Mouse (Mus musculus) liver, adult 2 months (tissue): ENCODE data around the gene Tssc4.

ENCODE experiments used
- CTCF ChIP-seq: fragments of 200-500 bp; IDR thresholded peaks from 2 replicates; pipeline ENCODE4 v1.5.1; 2011; ENCODE audit warnings: low read depth, low read length, control low read depth
- POLR2A ChIP-seq: fragments of 200-500 bp; IDR thresholded peaks from 2 replicates; pipeline ENCODE4 v1.6.1; 2011; ENCODE audit warnings: low read length, control low read depth; ENCODE audit not compliant: insufficient read depth; ENCODE audit errors: extremely low read depth

DNA sequence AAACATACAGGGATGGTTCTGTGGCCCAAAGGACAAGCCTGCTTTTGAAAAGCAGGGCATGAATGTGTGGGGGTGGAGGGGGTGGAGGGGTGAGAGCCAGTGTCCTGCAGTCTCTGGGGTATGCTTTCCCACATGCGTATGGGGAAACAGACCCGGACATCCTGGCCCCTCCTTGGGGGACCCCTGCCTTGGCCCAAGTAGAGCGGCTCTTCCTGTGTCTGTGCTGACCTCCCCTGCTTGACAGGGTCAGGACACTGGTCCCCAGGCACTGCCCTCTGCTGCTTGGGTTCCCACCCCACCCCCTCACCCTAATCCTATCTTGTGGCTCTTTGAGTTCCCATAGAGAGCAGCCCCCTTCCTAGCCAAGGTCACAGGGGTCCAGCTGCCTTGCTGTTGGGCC is 40.6 kb downstream of the Tssc4 start:
- TF ChIP-seq CTCF = no peak
- TF ChIP-seq POLR2A = no peak
